Mouse (Mus musculus): ENCODE measurements around the gene Hsd17b14. TPM values are rescaled to one million over a fixed set of nuclear protein-coding genes. Genes with fewer than 3 reads are reported as not detected.

Gene Hsd17b14
- total RNA-seq, 4 experiments from 2014 or later = 0.99 to 2.6 (median 2.1) TPM; not detected in 1

GRCm38 (mm10) chr7:45567780-45568516 is 13.3 kb downstream of the Hsd17b14 start:
- DNase-seq = peak; percentile 96

GRCm38 (mm10) chr7:45568601-45569473 is 14.1 kb downstream of the Hsd17b14 start:
- DNase-seq = no peak

- DNase-seq = peak; percentile 79
Measured at GRCm38 (mm10) chr7:45570103-45570741, 15.5 kb downstream of the Hsd17b14 start, which contains the start of gene Bcat2. TSS of gene Bcat2 (plus strand) at chr7:45570153.

GRCm38 (mm10) chr7:45571966-45572365 is 17.3 kb downstream of the Hsd17b14 start:
- DNase-seq = no peak

GRCm38 (mm10) chr7:45573954-45574353 is 19.3 kb downstream of the Hsd17b14 start:
- DNase-seq = no peak

- DNase-seq = no peak
Measured at GRCm38 (mm10) chr7:45574472-45575379, 20.0 kb downstream of the Hsd17b14 start.

- no peak for DNase-seq
Measured at GRCm38 (mm10) chr7:45585923-45586322, 31.2 kb downstream of the Hsd17b14 start.

- DNase-seq = no peak
Measured at GRCm38 (mm10) chr7:45587631-45588592, 33.2 kb downstream of the Hsd17b14 start.

GRCm38 (mm10) chr7:45589173-45589572 is 34.5 kb downstream of the Hsd17b14 start:
- DNase-seq = peak; percentile 96

GRCm38 (mm10) chr7:45589898-45590297 is 35.2 kb downstream of the Hsd17b14 start:
- DNase-seq = no peak

- no peak for DNase-seq
Measured at GRCm38 (mm10) chr7:45590874-45591273, 36.2 kb downstream of the Hsd17b14 start.

GRCm38 (mm10) chr7:45591880-45592279 is 37.2 kb downstream of the Hsd17b14 start:
- DNase-seq = no peak

- DNase-seq = peak; percentile 65
Measured at GRCm38 (mm10) chr7:45593118-45593815, 38.6 kb downstream of the Hsd17b14 start.

- no peak for DNase-seq
Measured at GRCm38 (mm10) chr7:45595176-45595575, 40.5 kb downstream of the Hsd17b14 start.

- no peak for DNase-seq
Measured at GRCm38 (mm10) chr7:45596107-45596506, 41.4 kb downstream of the Hsd17b14 start.

- no peak for DNase-seq
Measured at GRCm38 (mm10) chr7:45597013-45597412, 42.3 kb downstream of the Hsd17b14 start.

GRCm38 (mm10) chr7:45597527-45597926 is 42.8 kb downstream of the Hsd17b14 start:
- DNase-seq = no peak

- DNase-seq = no peak
Measured at GRCm38 (mm10) chr7:45598960-45599879, 44.5 kb downstream of the Hsd17b14 start.

All from adrenal gland, adult 8-10 months (tissue).